Mouse (Mus musculus) MEL (cell line): ENCODE measurements around the gene Sfr1. TPM values are rescaled to one million over a fixed set of nuclear protein-coding genes. Genes with fewer than 3 reads are reported as not detected.

Source experiments
- DNase-seq: peaks from one replicate; pipeline ENCODE4 v3.0.0; 2011; ENCODE audit warnings: low read depth, low spot score
- H3K27ac ChIP-seq: 2 replicates; pipeline ENCODE4 v1.5.1; 2012; ENCODE audit warnings: low read depth, mild to moderate bottlenecking, control low read depth, low read length, moderate library complexity; ENCODE audit not compliant: control insufficient read depth
- H3K27me3 ChIP-seq, 2 experiments: fragments of 150-350 bp in 1 of 2; sonication (generic) in 1 of 2; 2 replicates each; pipeline ENCODE4 v1.6.1; 2012; ENCODE audit warnings: low read length in 2 of 2, mild to moderate bottlenecking in 2 of 2, improper control_type of control experiment in 1 of 2, moderate library complexity in 1 of 2; ENCODE audit not compliant: insufficient read depth in 2 of 2, control insufficient read depth in 1 of 2
- H3K36me3 ChIP-seq, 2 experiments: 2 replicates each; pipeline ENCODE4 v1.6.1; 2012 to 2014; ENCODE audit warnings: low read length in 2 of 2, improper control_type of control experiment in 1 of 2, inconsistent platforms in 1 of 2, mild to moderate bottlenecking in 1 of 2; ENCODE audit not compliant: insufficient read depth in 2 of 2, control insufficient read depth in 1 of 2
- H3K4me1 ChIP-seq, 2 experiments: fragments of 150-350 bp in 1 of 2; sonication (generic) in 1 of 2; 2 replicates each; pipeline ENCODE4 v1.6.1; 2012; ENCODE audit warnings: low read length in 2 of 2, improper control_type of control experiment in 1 of 2, mild to moderate bottlenecking in 1 of 2; ENCODE audit not compliant: insufficient read depth in 2 of 2, control insufficient read depth in 1 of 2
- H3K4me3 ChIP-seq, 2 experiments: fragments of 150-350 bp in 1 of 2; sonication (generic) in 1 of 2; 2 replicates each; pipeline ENCODE4 v1.5.1; 2012; ENCODE audit warnings: low read depth in 2 of 2, low read length in 2 of 2, mild to moderate bottlenecking in 2 of 2, moderate library complexity in 2 of 2, control low read depth in 1 of 2, improper control_type of control experiment in 1 of 2; ENCODE audit not compliant: control insufficient read depth in 1 of 2, insufficient read depth in 1 of 2
- H3K79me2 ChIP-seq: 2 replicates; pipeline ENCODE4 v1.6.1; 2012; ENCODE audit warnings: mild to moderate bottlenecking, low read length, moderate library complexity; ENCODE audit not compliant: control insufficient read depth, poor library complexity, insufficient read depth
- H3K9ac ChIP-seq: 2 replicates; pipeline ENCODE4 v1.6.1; 2012; ENCODE audit warnings: low read depth, mild to moderate bottlenecking, control low read depth, low read length, moderate library complexity; ENCODE audit not compliant: control insufficient read depth, poor library complexity, severe bottlenecking
- H3K9me3 ChIP-seq: fragments of 150-350 bp; sonication (generic); replicated peaks from 2 replicates; pipeline ENCODE4 v1.6.1; 2012; ENCODE audit warnings: mild to moderate bottlenecking, low read length, improper control_type of control experiment, moderate library complexity; ENCODE audit not compliant: insufficient read depth
- BHLHE40 ChIP-seq: IDR thresholded peaks from 2 replicates; pipeline ENCODE4 v1.6.1; 2012; ENCODE audit warnings: low read depth, mild to moderate bottlenecking, inconsistent platforms, low read length, improper control_type of control experiment, borderline replicate concordance
- CHD1 ChIP-seq: IDR thresholded peaks from 2 replicates; pipeline ENCODE4 v1.6.1; 2012; ENCODE audit warnings: low read depth, mild to moderate bottlenecking, inconsistent platforms, low read length, improper control_type of control experiment
- CHD2 ChIP-seq: IDR thresholded peaks from 2 replicates; pipeline ENCODE4 v1.6.1; 2011; ENCODE audit warnings: low read length, improper control_type of control experiment
- CTCF ChIP-seq, 3 experiments: IDR thresholded peaks in 2 of 3; conservative IDR thresholded peaks in 1 of 3; 2 replicates each; pipeline ENCODE4 v1.5.1; 2011 to 2012; ENCODE audit warnings: low read length in 3 of 3, low read depth in 2 of 3, mild to moderate bottlenecking in 2 of 3, improper control_type of control experiment in 1 of 3, inconsistent platforms in 1 of 3, mixed read lengths in 1 of 3, moderate library complexity in 1 of 3; ENCODE audit not compliant: control insufficient read depth in 1 of 3, insufficient read depth in 1 of 3, poor library complexity in 1 of 3, severe bottlenecking in 1 of 3
- ELF1 ChIP-seq: IDR thresholded peaks from 2 replicates; pipeline ENCODE4 v1.6.1; 2014; ENCODE audit warnings: low read depth, mild to moderate bottlenecking, inconsistent platforms, low read length, improper control_type of control experiment, moderate library complexity
- EP300 ChIP-seq, 2 experiments: IDR thresholded peaks; 2 replicates each; pipeline ENCODE4 v1.6.1; 2011; ENCODE audit warnings: improper control_type of control experiment in 2 of 2, low read length in 2 of 2, low read depth in 1 of 2, mild to moderate bottlenecking in 1 of 2
- GABPA ChIP-seq: IDR thresholded peaks from 2 replicates; pipeline ENCODE4 v1.6.1; 2012; ENCODE audit warnings: low read depth, mild to moderate bottlenecking, inconsistent platforms, low read length, improper control_type of control experiment, moderate library complexity
- GATA1 ChIP-seq: IDR thresholded peaks from 2 replicates; pipeline ENCODE4 v1.6.1; 2011; ENCODE audit warnings: low read depth, low read length, improper control_type of control experiment
- HCFC1 ChIP-seq: IDR thresholded peaks from 2 replicates; pipeline ENCODE4 v1.6.1; 2012; ENCODE audit warnings: low read depth, mild to moderate bottlenecking, inconsistent platforms, low read length, improper control_type of control experiment, moderate library complexity
- KAT2A ChIP-seq: conservative IDR thresholded peaks from 2 replicates; pipeline ENCODE4 v1.6.1; 2012; ENCODE audit warnings: low read depth, low read length, improper control_type of control experiment, inconsistent platforms
- MAX ChIP-seq: IDR thresholded peaks from 2 replicates; pipeline ENCODE4 v1.6.1; 2011; ENCODE audit warnings: low read length, improper control_type of control experiment
- MAZ ChIP-seq: IDR thresholded peaks from 2 replicates; pipeline ENCODE4 v1.6.1; 2012; ENCODE audit warnings: low read depth, mild to moderate bottlenecking, inconsistent platforms, low read length, improper control_type of control experiment
- MEF2A ChIP-seq: IDR thresholded peaks from 2 replicates; pipeline ENCODE4 v1.6.1; 2014; ENCODE audit warnings: low read depth, mild to moderate bottlenecking, inconsistent platforms, low read length, improper control_type of control experiment; ENCODE audit not compliant: poor library complexity, insufficient replicate concordance, severe bottlenecking; ENCODE audit errors: extremely low read depth
- MXI1 ChIP-seq: IDR thresholded peaks from 2 replicates; pipeline ENCODE4 v1.6.1; 2011; ENCODE audit warnings: mild to moderate bottlenecking, low read depth, low read length, improper control_type of control experiment
- MYC ChIP-seq: IDR thresholded peaks from 2 replicates; pipeline ENCODE4 v1.6.1; 2011; ENCODE audit warnings: low read depth, mild to moderate bottlenecking, low read length, improper control_type of control experiment, moderate library complexity
- NELFE ChIP-seq: IDR thresholded peaks from 2 replicates; pipeline ENCODE4 v1.6.1; 2011; ENCODE audit warnings: low read depth, low read length, improper control_type of control experiment
- NRF1 ChIP-seq: IDR thresholded peaks from 2 replicates; pipeline ENCODE4 v1.6.1; 2014; ENCODE audit warnings: low read depth, mild to moderate bottlenecking, inconsistent platforms, low read length, improper control_type of control experiment, moderate library complexity; ENCODE audit not compliant: poor library complexity, insufficient read depth, severe bottlenecking
- POLR2A ChIP-seq, 2 experiments: IDR thresholded peaks; 2 replicates each; pipeline ENCODE4 v1.6.1; 2011 to 2012; ENCODE audit warnings: low read length in 2 of 2, mild to moderate bottlenecking in 2 of 2, control low read depth in 1 of 2, improper control_type of control experiment in 1 of 2, low read depth in 1 of 2, moderate library complexity in 1 of 2; ENCODE audit not compliant: control insufficient read depth in 1 of 2, insufficient read depth in 1 of 2, poor library complexity in 1 of 2
- POLR2AphosphoS2 ChIP-seq: IDR thresholded peaks from 2 replicates; pipeline ENCODE4 v1.6.1; 2011; ENCODE audit warnings: low read length, improper control_type of control experiment
- RCOR1 ChIP-seq: IDR thresholded peaks from 2 replicates; pipeline ENCODE4 v1.6.1; 2012; ENCODE audit warnings: low read depth, mild to moderate bottlenecking, inconsistent platforms, low read length, improper control_type of control experiment
- SMC3 ChIP-seq: IDR thresholded peaks from 2 replicates; pipeline ENCODE4 v1.6.1; 2011; ENCODE audit warnings: low read depth, low read length, improper control_type of control experiment
- TBP ChIP-seq: IDR thresholded peaks from 2 replicates; pipeline ENCODE4 v1.8.0; 2011; ENCODE audit warnings: low read depth, low read length, improper control_type of control experiment
- USF1 ChIP-seq: IDR thresholded peaks from 2 replicates; pipeline ENCODE4 v1.6.1; 2014; ENCODE audit warnings: low read depth, mild to moderate bottlenecking, inconsistent platforms, low read length, improper control_type of control experiment, moderate library complexity
- USF2 ChIP-seq, 2 experiments: IDR thresholded peaks; 2 replicates each; pipeline ENCODE4 v1.6.1; 2011 to 2012; ENCODE audit warnings: improper control_type of control experiment in 2 of 2, low read length in 2 of 2, borderline replicate concordance in 1 of 2, inconsistent platforms in 1 of 2, low read depth in 1 of 2, mild to moderate bottlenecking in 1 of 2; ENCODE audit not compliant: insufficient read depth in 1 of 2
- ZKSCAN1 ChIP-seq: IDR thresholded peaks from 2 replicates; pipeline ENCODE4 v1.6.1; 2012; ENCODE audit warnings: low read depth, mild to moderate bottlenecking, inconsistent platforms, low read length, improper control_type of control experiment, moderate library complexity
- ZMIZ1 ChIP-seq: IDR thresholded peaks from 2 replicates; pipeline ENCODE4 v1.6.1; 2012; ENCODE audit warnings: low read depth, mild to moderate bottlenecking, inconsistent platforms, low read length, improper control_type of control experiment, moderate library complexity
- ZNF384 ChIP-seq: IDR thresholded peaks from 2 replicates; pipeline ENCODE4 v1.6.1; 2012; ENCODE audit warnings: low read depth, mild to moderate bottlenecking, inconsistent platforms, low read length, improper control_type of control experiment
- polyA plus RNA-seq, 2 experiments: library from polyadenylated mRNA; stranded (reverse) in 1 of 2; unstranded in 1 of 2; fragments of >175 nt in 1 of 2; fragments of >200 nt in 1 of 2; gene quantifications; 2 replicates each; pipeline versions ENCODE4 v1.2.1 to v1.2.4; 2012; ENCODE audit warnings: low replicate concordance in 2 of 2, low read depth in 1 of 2; ENCODE audit not compliant: insufficient read length in 2 of 2, insufficient read depth in 1 of 2, missing spikeins in 1 of 2
- total RNA-seq: library from RNA; depleted of rRNA; stranded (reverse); fragments of 300-350 nt; gene quantifications from 2 replicates; pipeline ENCODE4 v1.2.3, GENCODE M21; 2012

The Sfr1 gene
- total and polyA plus RNA-seq, 3 experiments: 74.0 to 91.0 TPM; not detected in 1

GRCm38 (mm10) chr19:47691994-47692393 is 39.5 kb upstream of the Sfr1 start, which contains the start of gene Col17a1:
Col17a1 (minus strand) TSS chr19:47692094.
- Histone ChIP-seq H3K79me2 (no peaks in the 10 kb centered on the region), H3K4me1 (peaks cover 7 to 30% of the 10 kb centered on the region in 2 experiments), H3K27me3 (no peaks in the 10 kb centered on the region), H3K36me3 (peaks cover 0 to 29% of the 10 kb centered on the region in 2 experiments; a peak in 2 of 4 replicates), H3K9ac (no peak within 1 kb of the TSS), H3K9me3 (no peaks in the 10 kb centered on the region), H3K27ac (no peak within 1 kb of the TSS), H3K4me3 (no peak within 1 kb of the TSS)
- no peak for DNase-seq
- no peak for TF ChIP-seq MAZ
- no peak for TF ChIP-seq NRF1
- no peak for TF ChIP-seq SMC3
- no peak for TF ChIP-seq NELFE
- no peak for TF ChIP-seq USF2 (IDR thresholded peaks at IDR 0.05; ENCODE audit: borderline replicate concordance in 1 of 2, insufficient read depth in 1 of 2, low read depth in 1 of 2, low read length in 2 of 2)
- TF ChIP-seq TBP: no peak
- no peak for TF ChIP-seq EP300 (IDR thresholded peaks at IDR 0.05; ENCODE audit: low read depth in 1 of 2, low read length in 2 of 2)

GRCm38 (mm10) chr19:47695725-47696124 is 35.8 kb upstream of the Sfr1 start:
- H3K4me1 ChIP-seq: peaks cover 0 to 11% of the 10 kb centered on the region in 2 experiments; a peak in 3 of 4 replicates
- peaks cover 0 to 13% of the 10 kb centered on the region in 2 experiments; a peak in 2 of 4 replicates for H3K36me3 ChIP-seq
- TF ChIP-seq GATA1: peak; percentile 51; the same call in 1 of the 2 replicates
- TF ChIP-seq EP300 (IDR thresholded peaks at IDR 0.05; ENCODE audit: low read depth in 1 of 2, low read length in 2 of 2): peak; percentile 24 to 27; a peak in 1 of 4 replicates
- TF ChIP-seq MAZ: no peak
- TF ChIP-seq NELFE: no peak
- TF ChIP-seq CHD1: no peak
- TF ChIP-seq MXI1: peak; percentile 43; the same call in 1 of the 2 replicates
- TF ChIP-seq ZMIZ1: no peak
- TF ChIP-seq ELF1: no peak
- no peak for TF ChIP-seq CTCF (IDR thresholded peaks at IDR 0.05 in 2 of 3, conservative IDR thresholded peaks at IDR 0.05 in 1 of 3; ENCODE audit: control insufficient read depth in 1 of 3, insufficient read depth in 1 of 3, low read depth in 2 of 3, low read length in 3 of 3, poor library complexity in 1 of 3, severe bottlenecking in 1 of 3)
- TF ChIP-seq SMC3: no peak
- TF ChIP-seq HCFC1: no peak
- no peak for TF ChIP-seq ZKSCAN1
- no peak for TF ChIP-seq GABPA
- no peak for TF ChIP-seq POLR2A (IDR thresholded peaks at IDR 0.05; ENCODE audit: control insufficient read depth in 1 of 2, insufficient read depth in 1 of 2, low read depth in 1 of 2, low read length in 2 of 2, poor library complexity in 1 of 2)
- no peak for TF ChIP-seq KAT2A
- TF ChIP-seq RCOR1: no peak
- TF ChIP-seq MYC: 0 out of 2 replicates have a peak, but pooled peaks have one; percentile 49
- TF ChIP-seq MEF2A: no peak
- no peak for TF ChIP-seq POLR2AphosphoS2
- TF ChIP-seq CHD2: no peak
- TF ChIP-seq USF1: peak; percentile 79
- peak; percentile 62; the same call in 1 of the 2 replicates for TF ChIP-seq BHLHE40
- 0 out of 2 replicates have a peak, but pooled peaks have one; percentile 24 for TF ChIP-seq MAX
- no peak for TF ChIP-seq ZNF384
- H3K27ac ChIP-seq: no peak overlapping the region
- no peak overlapping the region for H3K4me3 ChIP-seq
- H3K9me3 ChIP-seq: no peaks in the 10 kb centered on the region
- DNase-seq: peak; percentile 46
- H3K9ac ChIP-seq: no peak overlapping the region
- H3K27me3 ChIP-seq: no peaks in the 10 kb centered on the region
- no peaks in the 10 kb centered on the region for H3K79me2 ChIP-seq
